Mouse (Mus musculus): ENCODE measurements around the gene Pet100. TPM values are rescaled to one million over a fixed set of nuclear protein-coding genes. Genes with fewer than 3 reads are reported as not detected.
A peak's percentile ranks its signal among the peaks of the same experiment; 100 is the strongest.

The Pet100 gene
- polyA plus RNA-seq, 1 experiment from 2014 or later: 93.4 TPM

DNA sequence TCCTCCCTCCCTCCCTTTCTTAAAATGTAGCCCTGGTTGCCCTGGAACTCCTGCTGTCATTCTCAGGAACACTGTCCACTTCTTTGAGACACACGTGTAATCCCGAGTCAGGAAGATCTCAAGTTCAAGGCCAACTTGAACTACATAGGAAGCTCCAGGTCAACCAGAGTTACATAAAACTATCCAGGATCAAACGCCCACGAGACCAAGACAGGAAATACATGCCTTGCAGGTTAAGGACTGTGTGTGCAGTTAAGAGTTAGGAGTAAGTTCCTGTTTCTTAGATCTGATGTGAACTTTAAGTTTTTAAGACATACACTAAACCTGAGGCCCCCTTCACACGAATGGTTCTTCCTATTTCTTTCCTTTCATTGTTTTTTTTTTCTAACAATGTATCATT lies 5.6 kb downstream of the Pet100 start:
- DNase-seq (no peak), ATAC-seq (ENCODE audit: low read depth) (no peak)
- Histone ChIP-seq H3K36me3 (peaks cover 8% of the 10 kb centered on the region; the same call in 1 of the 2 replicates), H3K4me1 (replicated peaks) (peaks cover 24% of the 10 kb centered on the region), H3K27me3 (0 out of 2 replicates have a peak, but pooled peaks cover 8% of the 10 kb centered on the region), H3K4me3 (replicated peaks) (no peak overlapping the region), H3K27ac (no peak overlapping the region), H3K9ac (no peak overlapping the region), H3K4me2 (no peak overlapping the region), H3K9me3 (replicated peaks) (no peaks in the 10 kb centered on the region)
- 22% methylated on average over 5 of the region's 5 CpGs for WGBS (ENCODE audit: insufficient replicate concordance)

GRCm38 (mm10) chr8:3628014-3628413 lies 6.7 kb downstream of the Pet100 start:
- WGBS (ENCODE audit: insufficient replicate concordance): 42% methylated on average over 5 of the region's 5 CpGs
- Histone ChIP-seq H3K27ac (no peak overlapping the region), H3K9me3 (replicated peaks) (no peaks in the 10 kb centered on the region), H3K36me3 (peaks cover 9% of the 10 kb centered on the region), H3K27me3 (0 out of 2 replicates have a peak, but pooled peaks cover 8% of the 10 kb centered on the region), H3K9ac (no peak overlapping the region), H3K4me2 (no peak overlapping the region), H3K4me3 (replicated peaks) (no peak overlapping the region), H3K4me1 (replicated peaks) (peaks cover 24% of the 10 kb centered on the region)
- DNase-seq: peak; percentile 15
- no peak for ATAC-seq (ENCODE audit: low read depth)

DNA sequence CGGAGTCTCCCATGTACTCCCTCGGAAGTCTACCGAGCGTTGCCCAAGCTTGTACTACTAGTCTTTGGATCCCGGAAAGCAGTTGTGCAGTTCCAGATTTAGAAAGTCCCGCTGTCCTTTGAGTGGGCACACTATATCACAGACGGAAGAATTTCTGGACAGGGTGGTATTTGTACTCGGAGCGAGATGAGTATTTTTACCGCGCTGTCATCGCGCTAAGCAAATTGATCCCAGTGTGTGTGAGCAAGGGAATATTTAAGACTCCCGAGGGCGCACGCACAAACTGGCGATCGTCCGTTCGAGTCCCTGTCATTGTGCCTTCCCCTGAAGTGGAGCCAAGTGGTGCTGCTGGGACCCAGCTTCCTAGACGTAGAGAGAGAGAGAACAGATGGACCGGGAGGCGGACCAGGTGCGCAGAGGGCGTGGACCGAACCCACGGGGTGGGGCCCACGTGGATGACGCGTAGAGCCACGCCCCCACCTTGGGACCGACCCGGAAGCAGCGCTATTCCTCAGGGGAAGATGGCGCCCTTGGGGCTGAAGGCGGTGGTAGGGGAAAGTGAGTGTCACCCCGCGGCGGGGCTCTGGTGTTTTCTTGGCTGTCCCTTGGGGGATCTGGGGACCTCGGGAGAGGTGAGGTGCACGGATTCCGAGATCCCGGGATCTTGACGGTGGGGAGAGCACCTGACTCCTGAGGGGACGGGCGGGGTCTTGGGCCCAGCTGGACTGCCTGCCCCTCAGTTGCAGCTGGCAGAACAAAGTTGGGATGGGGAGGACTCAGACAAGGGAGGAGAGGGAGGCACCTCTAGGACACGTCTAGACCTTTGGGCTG lies 9.5 kb downstream of the Pet100 start, which contains the start of gene Stxbp2:
TSS of gene Stxbp2 (plus strand) at position 309 of the 831 bp plus-strand sequence.
- Histone ChIP-seq H3K4me1 (replicated peaks) (peaks cover 24% of the 10 kb centered on the region), H3K9me3 (replicated peaks) (no peaks in the 10 kb centered on the region), H3K36me3 (peaks cover 31% of the 10 kb centered on the region), H3K4me3 (replicated peaks) (peak within 1 kb of the TSS; percentile 80), H3K27me3 (0 out of 2 replicates have a peak, but pooled peaks cover 8% of the 10 kb centered on the region), H3K27ac (peak within 1 kb of the TSS; percentile 71), H3K9ac (peak within 1 kb of the TSS; percentile 84), H3K4me2 (peak within 1 kb of the TSS; percentile 90)
- WGBS (ENCODE audit: insufficient replicate concordance): 5% methylated on average over 47 of the region's 47 CpGs
- ATAC-seq (ENCODE audit: low read depth) (peak; percentile 93), DNase-seq (peak; percentile 85)

DNA sequence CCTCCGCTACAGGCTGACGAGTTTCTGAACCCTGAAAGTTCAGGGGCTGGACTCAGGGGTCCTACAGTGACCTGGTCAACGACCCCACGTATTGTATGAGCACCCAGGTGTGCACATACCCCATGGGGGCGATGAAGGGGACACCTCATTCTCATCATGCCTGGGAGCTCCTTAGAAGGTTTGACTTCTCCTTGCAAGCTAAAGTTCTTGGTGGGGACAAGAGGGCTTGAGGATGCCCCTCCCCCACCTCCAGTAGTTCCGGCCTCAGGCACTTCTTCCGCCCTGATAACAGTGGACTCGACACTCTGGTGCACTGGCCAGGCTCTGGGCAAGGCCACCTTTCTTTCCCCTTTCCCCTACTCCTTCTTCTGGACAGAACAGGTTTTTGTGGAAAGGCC lies 10.1 kb downstream of the Pet100 start:
- ATAC-seq (ENCODE audit: low read depth) (peak; percentile 61), DNase-seq (peak; percentile 54)
- Histone ChIP-seq H3K36me3 (peaks cover 37% of the 10 kb centered on the region), H3K27ac (peak overlapping the region; percentile 71), H3K9ac (peak overlapping the region; percentile 84), H3K4me1 (replicated peaks) (peaks cover 24% of the 10 kb centered on the region), H3K9me3 (replicated peaks) (no peaks in the 10 kb centered on the region), H3K27me3 (0 out of 2 replicates have a peak, but pooled peaks cover 8% of the 10 kb centered on the region), H3K4me3 (replicated peaks) (peak overlapping the region; percentile 80), H3K4me2 (peak overlapping the region; percentile 90)
- WGBS (ENCODE audit: insufficient replicate concordance): 5% methylated on average over 8 of the region's 8 CpGs

GRCm38 (mm10) chr8:3645804-3646203 lies 24.5 kb downstream of the Pet100 start:
- Histone ChIP-seq H3K27me3 (no peaks in the 10 kb centered on the region), H3K27ac (no peak overlapping the region), H3K9ac (no peak overlapping the region), H3K4me2 (no peak overlapping the region), H3K36me3 (peaks cover 18% of the 10 kb centered on the region), H3K4me1 (replicated peaks) (peaks cover 11% of the 10 kb centered on the region), H3K4me3 (replicated peaks) (no peak overlapping the region), H3K9me3 (replicated peaks) (no peaks in the 10 kb centered on the region)
- WGBS (ENCODE audit: insufficient replicate concordance): 9% methylated on average over 5 of the region's 5 CpGs
- DNase-seq (peak; percentile 62), ATAC-seq (ENCODE audit: low read depth) (peak; percentile 79)

- ATAC-seq (ENCODE audit: low read depth) (no peak), DNase-seq (no peak)
- peaks cover 7% of the 10 kb centered on the region for H3K36me3 ChIP-seq
- no peak overlapping the region for H3K4me2 ChIP-seq
- 0 out of 2 replicates have a peak, but pooled peaks cover under 1% of the 10 kb centered on the region for H3K27me3 ChIP-seq
- WGBS (ENCODE audit: insufficient replicate concordance): 65% methylated on average over 6 of the region's 6 CpGs
- H3K9ac ChIP-seq: no peak overlapping the region
- peaks cover 11% of the 10 kb centered on the region for H3K4me1 ChIP-seq (replicated peaks)
- H3K27ac ChIP-seq: no peak overlapping the region
- H3K4me3 ChIP-seq (replicated peaks): no peak overlapping the region
- no peaks in the 10 kb centered on the region for H3K9me3 ChIP-seq (replicated peaks)
These were observed 25.6 kb downstream of the Pet100 start for GRCm38 (mm10) chr8:3646824-3647531.

DNA sequence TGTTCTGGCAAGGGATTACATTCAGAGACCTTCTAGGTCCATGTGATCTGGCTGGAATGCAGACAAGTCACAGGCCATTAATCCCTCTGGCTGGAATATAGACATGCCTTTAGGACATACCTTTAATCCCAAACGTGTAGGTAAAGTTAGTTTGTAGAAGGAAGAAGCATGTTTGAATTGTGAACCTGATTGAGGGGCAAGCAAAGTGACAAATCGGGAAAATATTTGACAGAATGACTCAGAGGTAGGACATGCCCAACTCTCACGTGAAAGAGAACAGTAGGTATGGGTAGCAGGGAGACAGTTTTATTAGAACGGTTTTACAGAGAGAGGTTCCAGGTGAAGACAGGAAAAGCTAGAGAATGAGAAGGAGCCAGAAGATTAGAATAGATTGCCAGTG lies 26.2 kb downstream of the Pet100 start:
- H3K4me2 ChIP-seq: no peak overlapping the region
- H3K4me3 ChIP-seq (replicated peaks): no peak overlapping the region
- no peak overlapping the region for H3K27ac ChIP-seq
- WGBS (ENCODE audit: insufficient replicate concordance): 61% methylated on average over 4 of the region's 4 CpGs
- H3K9me3 ChIP-seq (replicated peaks): no peaks in the 10 kb centered on the region
- H3K9ac ChIP-seq: no peak overlapping the region
- no peak for ATAC-seq (ENCODE audit: low read depth)
- 0 out of 2 replicates have a peak, but pooled peaks cover 4% of the 10 kb centered on the region for H3K27me3 ChIP-seq
- H3K36me3 ChIP-seq: peaks cover 2% of the 10 kb centered on the region
- DNase-seq: no peak
- H3K4me1 ChIP-seq (replicated peaks): peaks cover 11% of the 10 kb centered on the region

DNA sequence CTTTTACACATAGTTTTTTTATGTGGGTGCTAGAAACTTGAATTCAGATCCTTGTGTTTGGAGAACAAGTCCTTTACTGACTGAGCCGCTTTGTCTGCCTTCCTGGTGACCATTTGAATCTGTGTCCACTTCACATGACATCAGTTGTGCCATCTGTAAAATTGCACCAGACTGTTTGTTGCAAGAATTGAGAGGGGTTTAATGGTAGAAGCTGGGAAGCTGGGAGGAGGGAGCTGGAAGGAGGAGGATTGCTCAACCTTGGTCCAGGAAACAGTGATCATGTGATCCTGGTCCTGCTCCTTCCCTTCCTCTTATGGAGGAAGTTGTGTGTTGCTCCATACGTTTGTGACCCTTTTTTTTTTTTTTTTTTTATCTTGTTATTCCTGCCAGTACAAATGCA lies 26.9 kb downstream of the Pet100 start:
- Histone ChIP-seq H3K9me3 (replicated peaks) (no peaks in the 10 kb centered on the region), H3K4me1 (replicated peaks) (peaks cover 11% of the 10 kb centered on the region), H3K27ac (no peak overlapping the region), H3K4me3 (replicated peaks) (no peak overlapping the region), H3K36me3 (no peaks in the 10 kb centered on the region), H3K27me3 (0 out of 2 replicates have a peak, but pooled peaks cover 4% of the 10 kb centered on the region), H3K9ac (no peak overlapping the region), H3K4me2 (no peak overlapping the region)
- DNase-seq (no peak), ATAC-seq (ENCODE audit: low read depth) (no peak)
- WGBS (ENCODE audit: insufficient replicate concordance): 50% methylated on average over 2 of the region's 2 CpGs

- Histone ChIP-seq H3K4me2 (no peak overlapping the region), H3K27me3 (0 out of 2 replicates have a peak, but pooled peaks cover 4% of the 10 kb centered on the region), H3K9me3 (replicated peaks) (no peaks in the 10 kb centered on the region), H3K9ac (no peak overlapping the region), H3K36me3 (no peaks in the 10 kb centered on the region), H3K4me3 (replicated peaks) (no peak overlapping the region), H3K4me1 (replicated peaks) (peaks cover 11% of the 10 kb centered on the region), H3K27ac (no peak overlapping the region)
- 30% methylated on average over 1 of the region's 1 CpGs for WGBS (ENCODE audit: insufficient replicate concordance)
- ATAC-seq (ENCODE audit: low read depth) (no peak), DNase-seq (no peak)
These were observed 27.6 kb downstream of the Pet100 start for GRCm38 (mm10) chr8:3648990-3649389.

- Histone ChIP-seq H3K27ac (no peak overlapping the region), H3K9me3 (replicated peaks) (no peaks in the 10 kb centered on the region), H3K4me3 (replicated peaks) (no peak overlapping the region), H3K4me1 (replicated peaks) (no peaks in the 10 kb centered on the region), H3K36me3 (no peaks in the 10 kb centered on the region), H3K4me2 (no peak overlapping the region), H3K27me3 (0 out of 2 replicates have a peak, but pooled peaks cover 4% of the 10 kb centered on the region), H3K9ac (no peak overlapping the region)
- DNase-seq: no peak
- no peak for ATAC-seq (ENCODE audit: low read depth)
- WGBS (ENCODE audit: insufficient replicate concordance): 26% methylated on average over 3 of the region's 3 CpGs
These were observed 31.5 kb downstream of the Pet100 start for GRCm38 (mm10) chr8:3652845-3653244.
